Mouse (Mus musculus) thymus, postnatal 0 days (tissue): ENCODE results near the gene Gm30302. TPM values are rescaled to one million over a fixed set of nuclear protein-coding genes. Genes with fewer than 3 reads are reported as not detected.
A peak's percentile ranks its signal among the peaks of the same experiment; 100 is the strongest.
"Not testable (repeated sequence)": the region's sequence is repeated elsewhere in the genome, so short reads cannot be mapped to it uniquely, and the experiment has no call there.

Source experiments
- DNase-seq: peaks from one replicate; pipeline ENCODE4 v3.0.0-alpha.2; 2015; ENCODE audit warnings: low spot score
- polyA plus RNA-seq: library from polyadenylated mRNA; unstranded; fragments of >200 nt; fragmentation: Nextera tagmentation; extraction: Ambion mirVana; gene quantifications from 2 replicates; pipeline ENCODE4 v1.2.1, GENCODE M21; 2015

Gm30302 gene
- not detected in 2 replicates for polyA plus RNA-seq

DNA sequence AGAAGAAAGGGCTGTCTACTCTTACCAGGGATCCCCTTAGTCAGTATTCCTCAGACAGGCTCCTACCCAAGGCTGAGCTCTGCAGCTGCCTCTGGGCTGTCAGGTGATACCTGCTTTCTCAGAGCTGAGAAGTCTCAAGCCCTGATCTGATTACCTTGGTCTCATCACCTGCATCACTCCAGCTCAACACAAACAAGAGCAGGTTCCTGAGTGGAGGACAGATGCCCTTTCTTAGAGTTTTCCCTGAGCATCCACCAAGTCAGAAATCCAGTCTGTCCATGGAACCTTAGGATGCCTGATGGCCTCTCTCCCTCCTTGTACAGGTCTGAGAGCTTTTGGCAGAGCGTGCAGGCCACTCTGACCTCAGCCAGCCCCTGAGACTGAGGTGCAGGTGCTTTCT lies at the start of gene Gm30302:
Gene Gm30302 (minus strand): TSS at position 101 of the 400 bp plus-strand sequence.
- no peak for DNase-seq

DNA sequence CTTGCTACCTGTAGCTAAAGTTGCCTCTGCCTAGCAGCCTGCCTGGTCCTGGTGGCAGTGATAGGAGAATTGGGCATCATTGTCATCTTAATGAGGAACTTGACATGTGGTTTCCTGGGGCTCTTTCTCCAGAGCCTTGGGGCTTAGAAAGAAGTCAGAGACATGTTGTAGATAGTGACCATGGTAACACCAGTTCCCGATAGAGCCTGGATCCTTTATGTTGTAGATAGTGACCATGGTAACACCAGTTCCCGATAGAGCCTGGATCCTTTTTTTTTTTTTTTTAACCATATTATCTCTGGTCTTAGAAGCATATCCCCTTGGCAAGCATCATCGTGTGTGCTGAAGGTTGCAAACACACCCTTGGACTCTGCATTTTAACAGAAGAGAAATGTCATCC lies 48.0 kb upstream of the Gm30302 start:
- DNase-seq: no peak

DNA sequence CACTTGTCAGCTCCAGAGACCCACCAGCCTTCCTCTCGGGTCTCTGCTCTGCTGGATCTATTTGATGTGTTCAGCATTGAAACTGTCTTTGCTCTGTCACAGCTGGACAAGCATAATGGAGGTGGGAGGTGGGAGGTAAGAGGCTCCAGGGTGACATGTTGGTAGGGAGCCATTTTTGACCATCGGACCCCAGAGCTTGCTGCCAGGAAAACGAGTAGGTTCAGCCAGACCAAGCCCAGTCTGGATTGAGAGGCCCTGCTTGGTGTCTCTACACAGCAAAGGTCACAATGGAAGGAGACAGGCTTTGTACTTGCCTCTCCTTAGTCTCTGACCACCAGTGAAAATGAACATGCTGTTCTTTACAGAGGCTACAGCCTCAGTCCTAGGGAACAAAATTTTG lies 47.3 kb upstream of the Gm30302 start:
- DNase-seq: no peak

DNA sequence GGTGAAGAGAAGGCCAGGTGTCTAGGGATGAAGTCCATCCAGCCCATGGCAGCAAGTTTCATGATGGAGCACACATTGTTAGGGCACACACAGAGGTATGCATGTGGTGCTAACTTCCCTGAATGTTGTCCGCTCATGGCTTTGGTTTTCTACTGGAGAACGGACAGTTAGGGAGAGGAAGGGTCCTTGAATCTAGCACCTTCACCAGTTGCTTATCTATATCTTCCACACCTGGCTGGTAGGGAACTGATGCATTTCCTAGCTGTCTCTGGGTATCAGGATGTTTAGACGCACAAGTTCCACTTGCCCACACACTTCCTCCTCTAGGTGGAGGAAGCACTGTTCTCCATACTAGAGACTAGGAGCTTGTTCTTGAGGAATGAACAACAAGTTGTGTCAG lies 46.9 kb upstream of the Gm30302 start:
- no peak for DNase-seq

DNA sequence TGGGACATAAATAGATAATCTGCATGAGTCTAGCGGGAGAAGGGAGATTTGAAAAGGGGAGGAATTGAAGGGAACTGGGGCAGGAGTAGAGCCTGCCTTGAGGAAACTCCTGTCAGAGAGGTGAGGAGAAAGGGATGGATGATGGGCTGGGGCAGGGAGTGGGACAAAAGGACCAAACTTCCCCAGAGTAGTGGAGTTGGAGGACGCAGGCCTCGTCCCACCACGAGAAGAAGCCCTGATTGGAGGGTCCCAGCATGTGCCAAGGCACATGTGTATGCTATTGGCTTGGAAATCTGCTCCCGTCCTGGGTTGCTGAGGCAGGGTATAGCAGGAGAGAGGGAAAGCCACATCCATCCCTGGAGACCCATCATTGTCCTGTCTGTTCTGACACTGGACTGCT lies 45.3 kb upstream of the Gm30302 start:
- no peak for DNase-seq

DNA sequence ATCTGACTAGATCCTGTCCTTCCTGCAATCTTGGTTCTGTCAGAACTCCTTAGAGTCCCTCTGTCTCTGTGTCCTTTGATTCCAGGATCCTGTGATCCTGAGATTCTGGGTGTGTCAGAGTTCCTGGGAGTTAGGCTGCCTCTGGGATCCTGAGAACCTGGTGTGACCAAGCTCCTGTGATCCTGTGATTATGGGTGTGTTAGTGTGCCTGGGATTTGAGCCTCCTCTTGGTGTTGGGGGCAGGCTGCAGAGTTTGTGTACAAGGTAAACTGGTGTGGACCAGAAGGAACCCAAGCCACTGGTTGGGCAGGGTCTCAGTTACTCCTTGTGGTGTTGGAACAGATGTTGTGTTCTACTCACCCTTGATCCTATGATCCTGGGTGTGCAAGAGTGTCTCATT lies 42.4 kb upstream of the Gm30302 start:
- no peak for DNase-seq

DNA sequence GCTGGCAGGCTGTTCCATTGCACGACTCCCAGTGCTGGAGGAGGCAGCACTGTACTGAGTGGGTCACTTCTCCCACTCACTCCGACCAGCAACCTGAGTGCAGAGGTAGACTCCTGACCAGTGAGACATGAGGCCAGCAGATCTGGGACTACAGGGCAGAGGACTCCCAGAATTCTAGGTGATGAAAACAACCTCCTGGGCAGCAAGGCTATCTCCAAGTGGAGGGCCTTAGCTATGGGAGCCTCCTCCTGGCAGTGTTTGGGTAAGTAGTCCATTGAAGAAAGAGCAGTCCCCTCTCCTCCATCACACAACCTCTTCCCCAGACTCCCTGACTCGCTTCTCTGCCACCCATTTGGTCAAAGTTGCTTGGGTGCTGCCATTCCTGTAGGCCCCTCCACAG lies 31.6 kb upstream of the Gm30302 start:
- DNase-seq: no peak

DNA sequence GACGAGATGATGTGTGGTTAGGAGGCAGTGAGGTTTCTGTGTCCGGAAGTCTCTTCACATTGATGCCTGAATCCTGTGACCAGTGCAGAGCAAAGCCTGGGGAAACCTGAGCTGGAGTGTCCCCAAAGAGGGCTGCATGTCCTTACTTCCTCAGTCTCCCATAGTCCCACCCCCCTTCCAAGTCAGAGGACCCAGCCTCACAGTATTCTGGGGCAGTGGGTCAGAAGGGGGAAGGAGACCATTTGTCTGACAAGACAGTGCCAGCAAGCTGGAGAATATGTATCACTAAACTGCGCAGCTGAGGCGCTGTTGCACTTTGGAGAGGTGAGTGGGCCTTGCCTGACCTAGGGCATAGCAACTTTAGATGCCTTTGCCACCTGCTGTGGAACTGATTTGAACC lies 26.5 kb upstream of the Gm30302 start:
- DNase-seq: no peak

DNA sequence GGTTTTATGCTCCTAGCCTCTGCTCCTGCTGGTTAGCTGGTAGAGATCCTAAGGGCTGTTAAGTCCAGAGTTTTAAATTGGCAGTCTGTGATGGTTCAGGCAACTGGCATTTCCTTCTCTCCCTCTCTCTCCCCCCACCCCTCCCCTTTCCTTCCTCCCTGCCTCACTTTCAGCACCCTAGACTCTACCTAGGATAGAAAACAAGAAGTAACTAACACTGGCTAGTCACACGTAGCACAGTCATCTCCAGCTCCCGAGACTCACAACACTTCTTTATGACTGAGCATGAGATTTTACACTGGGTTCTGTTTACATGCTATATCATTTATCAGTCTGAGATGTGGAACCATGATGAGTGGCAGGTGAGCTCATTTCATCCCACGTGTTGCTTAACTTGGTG lies 16.2 kb upstream of the Gm30302 start:
- DNase-seq: no peak

DNA sequence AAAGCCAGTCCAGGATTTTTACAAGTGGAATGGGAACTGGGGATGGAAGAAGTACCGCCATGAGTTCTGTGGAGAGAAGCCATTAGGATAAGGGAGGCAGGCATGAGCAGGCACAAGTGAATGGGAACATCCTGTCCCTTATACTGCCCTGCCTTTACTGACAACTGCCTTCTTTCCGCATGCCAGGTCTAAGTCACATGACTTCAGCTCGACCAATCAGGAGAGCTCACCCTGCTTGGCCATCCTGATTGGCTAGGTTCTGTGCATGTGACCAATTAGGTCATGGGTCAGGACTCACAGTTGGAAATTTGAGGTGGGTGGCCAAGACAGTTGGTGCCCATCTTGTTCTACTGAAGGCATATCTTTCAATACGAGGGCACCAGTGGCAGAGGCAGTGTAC lies 15.6 kb upstream of the Gm30302 start:
- no peak for DNase-seq

DNA sequence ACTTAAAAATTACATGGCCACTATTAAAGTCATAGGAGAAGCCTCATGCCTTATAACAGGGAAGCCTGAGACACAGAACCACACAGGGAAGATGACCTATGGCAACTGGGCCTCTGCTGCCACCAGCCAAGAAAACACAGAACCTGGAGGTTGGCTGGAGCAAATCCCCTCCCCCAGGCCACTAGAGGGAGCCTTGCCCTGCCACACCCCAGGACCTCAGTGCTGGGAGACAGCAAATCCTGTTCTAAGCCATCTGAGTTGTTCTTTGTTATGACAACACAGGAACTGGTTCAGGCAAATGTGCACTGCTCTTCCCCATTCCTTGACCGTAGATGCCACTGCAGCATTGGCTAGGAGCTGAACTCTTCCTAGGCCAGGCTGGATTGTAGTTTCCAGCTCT lies 8.3 kb upstream of the Gm30302 start:
- DNase-seq: peak; percentile 7

DNA sequence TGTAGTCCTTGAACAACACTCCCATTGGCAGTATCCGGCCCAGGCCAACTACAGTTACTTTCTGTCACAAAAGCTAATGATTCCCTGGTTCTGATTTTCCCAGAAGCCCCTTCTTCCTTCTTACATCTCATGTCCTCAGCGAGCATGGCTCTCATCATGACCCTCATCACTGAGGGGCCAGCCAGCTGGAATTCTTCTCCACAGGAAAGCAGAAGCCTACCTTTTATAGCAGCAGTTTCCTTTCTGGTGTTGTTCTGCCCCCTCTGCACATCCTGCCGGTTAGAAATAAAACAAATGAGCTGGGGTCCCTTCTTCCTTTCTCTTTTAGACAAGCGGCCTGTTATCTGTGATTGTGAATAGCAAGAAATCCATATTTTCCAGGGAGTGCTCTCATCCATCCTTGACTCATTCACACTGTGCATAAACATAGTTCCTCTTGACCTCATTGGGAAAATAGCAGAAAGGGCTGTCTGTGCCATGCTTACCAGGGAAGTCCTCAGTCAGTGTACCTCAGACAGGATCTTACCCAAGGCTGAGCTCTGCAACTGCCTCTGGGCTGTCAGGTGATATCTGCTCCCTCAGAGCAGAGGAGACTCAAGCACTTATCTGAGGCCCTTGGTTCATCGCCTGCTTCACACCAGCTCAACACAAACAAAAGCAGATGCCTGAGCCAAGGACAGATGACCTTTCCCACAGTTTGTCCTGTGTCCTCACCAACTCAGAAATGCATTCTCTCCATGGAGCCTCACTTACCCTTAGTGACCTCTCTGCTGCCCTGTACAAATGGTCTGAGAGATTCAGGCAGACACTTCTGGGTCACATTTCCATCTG lies 10.0 kb downstream of the Gm30302 start:
- no peak for DNase-seq

DNA sequence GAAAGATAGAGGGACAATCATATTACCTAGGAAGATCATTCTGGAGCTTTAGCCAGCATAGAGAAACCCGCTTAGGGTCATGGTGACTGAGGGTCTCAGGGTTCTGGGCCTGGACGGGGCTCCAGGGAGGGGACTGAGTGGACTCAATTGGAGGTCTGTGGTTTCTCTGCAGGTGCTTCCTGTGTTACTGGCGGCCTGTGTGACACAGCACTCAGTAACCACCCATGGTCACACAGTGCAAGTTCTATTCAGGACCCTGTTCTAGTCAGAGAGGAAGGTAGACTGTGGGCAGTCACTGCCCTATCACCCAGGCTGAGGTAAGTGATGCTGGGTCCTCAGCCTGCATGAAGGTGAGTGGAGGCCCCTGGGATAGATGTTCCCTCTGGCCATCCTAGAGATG lies 14.9 kb downstream of the Gm30302 start:
- peak; percentile 11 for DNase-seq

DNA sequence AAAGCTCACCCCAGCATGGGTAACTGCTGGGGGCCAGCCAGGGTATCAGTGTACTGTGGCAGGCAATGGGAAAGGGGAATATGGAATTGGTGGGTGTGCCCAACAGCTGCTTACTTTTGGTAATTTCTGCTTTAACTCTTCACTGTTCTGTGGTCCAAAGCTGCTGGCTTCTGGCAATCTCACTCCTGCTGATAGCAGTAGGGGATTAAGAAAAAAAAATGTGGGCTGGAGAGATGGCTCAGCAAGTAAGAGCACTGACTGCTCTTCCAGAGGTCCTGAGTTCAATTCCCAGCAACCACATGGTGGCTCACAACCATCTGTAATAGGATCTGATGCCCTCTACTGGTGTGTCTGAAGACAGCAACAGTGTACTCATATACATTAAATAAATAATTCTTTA lies 27.3 kb downstream of the Gm30302 start:
- not testable (repeated sequence) for DNase-seq

DNA sequence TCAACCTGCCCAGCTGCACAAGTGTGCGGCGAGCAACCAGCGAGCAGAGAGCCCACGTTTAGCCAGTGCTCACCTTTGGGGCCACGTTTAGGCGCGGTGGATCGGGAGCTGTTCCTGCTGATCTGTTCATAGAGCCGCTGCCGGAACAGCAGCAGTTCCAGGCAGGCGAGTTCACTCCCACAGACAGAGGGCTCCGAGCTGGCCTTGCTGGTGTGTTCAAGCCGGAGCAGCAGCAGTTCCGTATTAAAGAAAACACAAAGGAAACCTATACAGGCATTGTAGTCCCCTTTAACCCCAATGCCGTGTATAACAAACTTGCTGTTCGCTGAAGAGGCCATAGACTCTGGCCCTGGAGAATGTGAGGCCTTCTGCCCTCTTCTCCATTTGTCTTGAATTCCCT lies 29.7 kb downstream of the Gm30302 start:
- no peak for DNase-seq

DNA sequence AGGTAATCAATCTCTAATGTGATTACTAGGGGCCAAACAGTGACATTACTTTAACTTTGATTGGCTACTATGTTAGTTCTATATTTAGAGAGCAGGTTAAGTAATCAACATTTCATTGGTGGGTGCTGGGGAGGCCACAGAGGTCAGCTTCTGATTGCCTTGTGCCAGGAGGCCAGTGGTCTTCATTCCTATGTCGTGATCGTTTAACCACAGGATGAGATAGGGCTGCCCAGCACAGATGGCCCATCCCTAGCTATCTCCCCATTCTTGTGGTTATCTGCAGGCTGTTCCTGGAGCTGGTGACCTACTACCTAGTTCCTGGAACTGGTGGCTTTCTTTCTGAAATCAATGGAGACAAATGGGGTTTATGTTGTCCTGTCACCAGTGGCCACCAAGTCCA lies 30.8 kb downstream of the Gm30302 start:
- DNase-seq: no peak

DNA sequence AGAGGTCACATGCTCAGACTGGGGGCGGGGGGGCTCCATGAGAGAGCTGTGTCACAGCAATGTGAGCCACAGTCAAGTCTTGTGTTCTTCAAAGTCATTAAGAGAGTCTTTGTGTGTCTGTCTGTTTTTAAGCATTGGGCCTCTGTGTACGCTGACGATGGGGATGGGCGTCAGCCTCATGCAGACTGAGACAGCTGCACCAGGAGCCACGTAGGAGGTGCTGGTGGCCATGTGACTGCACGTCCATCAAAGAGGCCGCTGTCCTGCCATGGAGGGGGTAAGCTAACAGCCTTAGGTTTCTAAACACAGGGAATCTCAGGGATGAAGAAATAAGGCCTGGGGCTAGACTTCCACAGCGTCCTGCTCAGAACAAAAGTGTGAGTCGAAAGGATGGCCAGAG lies 32.5 kb downstream of the Gm30302 start:
- peak; percentile 3 for DNase-seq

DNA sequence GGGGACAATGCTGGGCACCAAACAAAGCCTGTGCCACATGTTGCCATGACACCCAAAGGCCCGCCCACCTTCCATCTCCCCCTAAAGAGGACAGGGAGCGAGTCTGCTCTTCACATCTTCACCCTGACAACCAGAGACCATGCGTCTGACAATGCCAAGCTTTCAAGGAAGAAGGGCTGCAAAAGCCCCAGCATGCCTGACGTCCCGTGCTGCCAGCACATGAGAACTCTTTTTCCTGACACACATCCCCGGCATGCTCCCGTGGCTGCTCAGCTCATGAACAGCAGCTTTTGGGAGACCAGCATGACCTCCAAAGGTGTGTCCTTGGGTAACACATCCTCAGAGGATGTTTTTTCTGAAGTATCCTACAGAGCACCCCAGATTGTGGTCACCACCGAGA lies 33.5 kb downstream of the Gm30302 start:
- DNase-seq: no peak

DNA sequence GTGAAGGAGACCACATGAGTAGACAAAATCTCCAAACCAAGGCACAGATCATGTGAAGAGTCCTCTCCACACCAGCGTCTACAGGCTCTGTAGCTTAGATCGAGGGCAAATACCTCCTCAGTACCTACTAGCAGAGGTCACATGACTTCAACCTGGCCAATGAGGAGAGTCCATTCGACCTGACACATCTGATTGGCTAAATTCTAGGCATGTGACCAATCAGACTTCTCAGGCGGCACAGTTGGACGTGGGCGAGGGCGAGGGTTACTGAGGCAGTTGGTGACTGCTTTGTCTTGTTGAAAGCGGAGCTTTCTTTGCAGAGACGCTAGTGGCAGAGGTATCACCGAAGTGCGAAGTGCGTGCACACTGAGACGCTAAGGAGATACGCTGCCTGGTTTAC lies 36.6 kb downstream of the Gm30302 start:
- DNase-seq: no peak

DNA sequence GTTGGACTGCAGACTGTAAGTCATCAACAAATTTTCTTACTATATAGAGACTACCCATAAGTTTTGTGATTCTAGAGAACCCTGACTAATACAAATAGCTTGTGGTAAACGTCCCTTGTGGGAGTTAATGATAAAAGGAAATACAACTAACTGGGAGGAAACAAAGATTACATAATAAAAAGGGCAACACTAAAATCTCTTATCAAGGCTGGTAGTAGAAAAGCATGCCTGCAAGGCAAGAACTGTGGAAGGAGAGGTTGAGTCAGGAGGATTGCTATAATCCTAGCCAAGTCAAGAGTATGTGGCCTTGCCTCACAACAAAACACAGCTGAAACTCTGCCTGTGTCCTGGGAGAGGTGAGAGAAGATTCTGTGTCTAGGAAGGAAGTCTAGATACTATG lies 38.1 kb downstream of the Gm30302 start:
- no peak for DNase-seq

DNA sequence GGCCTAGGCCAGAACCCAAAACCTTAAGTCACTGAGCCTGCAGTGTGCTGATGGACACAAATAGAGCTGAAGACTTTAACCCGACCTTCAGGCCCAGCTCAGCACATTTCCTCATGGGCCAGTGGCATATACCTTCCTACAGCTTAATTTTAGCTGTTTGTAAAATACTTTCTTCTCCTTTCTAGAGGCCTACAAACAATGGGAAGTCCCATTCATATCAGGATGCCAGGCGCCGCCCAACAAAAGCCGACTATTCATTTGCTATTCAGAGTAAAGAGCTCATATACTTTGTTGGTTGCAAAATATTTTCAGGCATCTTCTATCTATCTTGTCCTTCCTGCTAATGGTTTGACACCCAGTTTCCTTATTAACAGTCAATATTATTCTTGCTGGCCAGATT lies 40.8 kb downstream of the Gm30302 start:
- no peak for DNase-seq

DNA sequence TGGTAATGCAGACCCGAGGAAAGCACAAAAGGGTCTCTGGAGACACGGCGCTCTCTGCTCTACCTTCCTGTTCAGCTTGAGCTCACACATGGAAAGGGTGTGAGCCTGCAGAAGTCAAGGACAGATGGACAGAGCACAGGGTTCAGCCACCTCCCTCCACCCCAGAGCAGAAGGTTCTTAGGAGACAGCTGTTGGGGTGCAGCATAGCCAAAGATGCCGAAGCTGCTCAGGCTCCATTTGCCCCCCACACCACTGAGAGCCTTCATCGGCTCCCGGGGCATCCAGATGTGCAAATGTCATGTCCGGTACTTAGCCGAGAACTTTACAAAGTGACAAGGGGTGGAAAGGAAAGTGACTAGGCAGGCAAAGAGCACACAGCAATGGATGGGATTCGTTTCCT lies 42.2 kb downstream of the Gm30302 start:
- no peak for DNase-seq

DNA sequence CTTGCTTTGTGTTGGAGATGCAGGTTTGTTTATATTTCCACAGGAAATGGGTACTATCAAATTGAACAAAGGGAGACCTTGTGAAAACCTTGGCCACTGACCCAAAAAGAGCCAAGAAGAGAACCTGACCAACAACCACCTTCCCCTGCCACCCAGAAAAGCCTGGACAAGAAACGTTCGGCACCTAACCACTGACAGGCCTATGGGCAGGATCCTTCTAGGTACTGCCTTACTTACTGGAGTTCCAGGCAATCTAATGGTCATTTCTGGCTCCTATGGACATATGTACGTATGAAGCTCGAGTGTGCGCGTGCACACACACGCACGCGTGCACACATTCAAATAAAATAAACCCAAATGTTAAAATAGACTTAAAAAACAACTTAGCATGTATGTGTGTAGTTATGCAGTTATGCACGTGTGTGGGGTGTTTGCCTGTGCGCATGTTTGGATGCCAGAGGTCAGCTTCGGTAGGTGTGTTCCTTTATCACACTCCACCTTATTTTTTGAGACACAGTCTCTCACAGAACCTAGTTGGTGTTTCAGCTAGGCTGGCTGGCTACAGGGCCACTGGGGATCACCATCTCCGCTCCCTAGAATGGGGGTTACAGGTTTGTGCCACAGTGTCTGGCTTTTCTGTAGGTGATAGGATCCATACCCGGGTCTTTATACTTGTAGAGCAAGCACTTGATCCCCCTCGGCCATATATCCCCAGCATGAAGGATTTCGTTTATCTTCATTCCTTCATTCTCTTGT lies 57.3 kb downstream of the Gm30302 start:
- no peak for DNase-seq
